Mouse (Mus musculus): Measurements from ENCODE around the gene Zbtb7a.
A peak's percentile ranks its signal among the peaks of the same experiment; 100 is the strongest.

Gene Zbtb7a

GRCm38 (mm10) chr10:81134966-81135681 lies at the start of gene Zbtb7a:
Gene Zbtb7a, plus strand, starts transcription at chr10:81135220.
- no peak for DNase-seq (ENCODE audit: low read depth, low spot score)

- DNase-seq (ENCODE audit: low read depth, low spot score): no peak
Observed at GRCm38 (mm10) chr10:81087021-81087420, 48.0 kb upstream of the Zbtb7a start.

GRCm38 (mm10) chr10:81089216-81089615 lies 45.8 kb upstream of the Zbtb7a start:
- DNase-seq (ENCODE audit: low read depth, low spot score): no peak

GRCm38 (mm10) chr10:81090621-81091020 lies 44.4 kb upstream of the Zbtb7a start:
- DNase-seq (ENCODE audit: low read depth, low spot score): no peak

- no peak for DNase-seq (ENCODE audit: low read depth, low spot score)
Observed at GRCm38 (mm10) chr10:81092465-81093250, 42.4 kb upstream of the Zbtb7a start.

- DNase-seq (ENCODE audit: low read depth, low spot score): no peak
Observed at GRCm38 (mm10) chr10:81094931-81095678, 39.9 kb upstream of the Zbtb7a start.

GRCm38 (mm10) chr10:81105565-81106112 lies 29.4 kb upstream of the Zbtb7a start, which contains the start of gene Map2k2:
Gene Map2k2, plus strand, starts transcription at chr10:81105915.
- DNase-seq (ENCODE audit: low read depth, low spot score): peak; percentile 95

- peak; percentile 74 for DNase-seq (ENCODE audit: low read depth, low spot score)
Observed at GRCm38 (mm10) chr10:81106113-81106721, 28.8 kb upstream of the Zbtb7a start.

- DNase-seq (ENCODE audit: low read depth, low spot score): no peak
Observed at GRCm38 (mm10) chr10:81112946-81113345, 22.1 kb upstream of the Zbtb7a start.

GRCm38 (mm10) chr10:81119625-81120024 lies 15.4 kb upstream of the Zbtb7a start:
- DNase-seq (ENCODE audit: low read depth, low spot score): no peak

- no peak for DNase-seq (ENCODE audit: low read depth, low spot score)
Observed at GRCm38 (mm10) chr10:81120650-81121049, 14.4 kb upstream of the Zbtb7a start.

GRCm38 (mm10) chr10:81122889-81123288 lies 12.1 kb upstream of the Zbtb7a start:
- no peak for DNase-seq (ENCODE audit: low read depth, low spot score)

GRCm38 (mm10) chr10:81123500-81123899 lies 11.5 kb upstream of the Zbtb7a start:
- no peak for DNase-seq (ENCODE audit: low read depth, low spot score)

GRCm38 (mm10) chr10:81134181-81134587 lies 836 bp upstream of the Zbtb7a start:
- no peak for DNase-seq (ENCODE audit: low read depth, low spot score)

- peak; percentile 50 for DNase-seq (ENCODE audit: low read depth, low spot score)
Observed at GRCm38 (mm10) chr10:81135831-81136705, 1.0 kb downstream of the Zbtb7a start.

GRCm38 (mm10) chr10:81136706-81137231 lies 1.7 kb downstream of the Zbtb7a start:
- no peak for DNase-seq (ENCODE audit: low read depth, low spot score)

- DNase-seq (ENCODE audit: low read depth, low spot score): peak; percentile 97
Observed at GRCm38 (mm10) chr10:81137252-81138130, 2.5 kb downstream of the Zbtb7a start.

GRCm38 (mm10) chr10:81138131-81138782 lies 3.2 kb downstream of the Zbtb7a start:
- DNase-seq (ENCODE audit: low read depth, low spot score): no peak

All from embryo, embryonic 11.5 days (tissue).